Mouse (Mus musculus): ENCODE data around the gene Glcci1. TPM values are rescaled to one million over a fixed set of nuclear protein-coding genes. Genes with fewer than 3 reads are reported as not detected.
A peak's percentile ranks its signal among the peaks of the same experiment; 100 is the strongest.
"Not testable (repeated sequence)": the region's sequence is repeated elsewhere in the genome, so short reads cannot be mapped to it uniquely, and the experiment has no call there.

Glcci1 gene
- polyA plus RNA-seq, 1 experiment from 2014 or later = 4.9 TPM

DNA sequence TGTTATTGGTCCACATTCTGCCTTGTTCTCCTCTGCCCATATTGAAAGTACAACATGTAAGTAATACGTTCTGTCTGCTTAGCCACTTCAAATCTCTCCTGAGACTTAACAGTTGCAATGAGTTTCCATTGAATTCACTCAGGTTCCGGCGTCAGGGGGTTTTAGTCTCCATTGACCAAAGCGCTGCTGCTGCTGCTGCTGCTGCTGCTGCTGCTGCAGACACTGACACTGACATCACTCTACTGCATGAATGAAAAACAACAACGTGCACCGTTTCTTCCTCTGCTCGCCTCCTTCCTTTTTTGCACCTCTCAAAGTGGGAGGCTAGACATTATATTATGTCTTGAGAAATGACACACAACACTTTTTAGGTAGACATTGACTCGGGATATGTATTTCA is 3.0 kb downstream of the Glcci1 start:
- peak overlapping the region; percentile 70 for H3K4me2 ChIP-seq
- no peaks in the 10 kb centered on the region for H3K36me3 ChIP-seq
- no peaks in the 10 kb centered on the region for H3K27me3 ChIP-seq (replicated peaks)
- H3K9me3 ChIP-seq = no peaks in the 10 kb centered on the region
- H3K4me1 ChIP-seq = peaks cover 35% of the 10 kb centered on the region
- 29% methylated on average over 8 of the region's 8 CpGs for WGBS
- no peak for ATAC-seq (ENCODE audit: extremely low read depth, insufficient number of reproducible peaks, low FRiP score, low TSS enrichment)
- H3K27ac ChIP-seq (replicated peaks) = no peak overlapping the region
- H3K9ac ChIP-seq = peak overlapping the region; percentile 92
- peak overlapping the region; percentile 83 for H3K4me3 ChIP-seq

DNA sequence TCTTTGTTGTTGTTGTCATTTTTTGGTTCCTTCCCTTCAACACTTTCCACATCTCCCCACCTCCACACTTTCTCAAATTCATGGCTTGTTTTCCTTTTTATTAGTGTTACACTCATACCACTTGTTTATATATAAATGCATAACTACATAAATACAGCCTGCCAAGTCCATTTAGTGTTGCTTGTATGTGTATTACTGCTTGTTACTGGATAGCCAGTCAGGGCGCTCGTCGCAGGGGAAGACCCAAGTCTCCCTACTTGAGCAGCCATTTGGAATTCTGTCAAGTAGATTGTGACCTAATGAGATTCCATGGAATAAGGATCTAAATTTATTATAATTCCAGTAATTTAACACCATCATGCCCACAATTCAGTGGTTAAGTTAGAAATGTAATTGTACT is 10.3 kb downstream of the Glcci1 start:
- Histone ChIP-seq H3K4me3 (no peak overlapping the region), H3K9ac (no peak overlapping the region), H3K4me2 (no peak overlapping the region), H3K4me1 (0 out of 2 replicates have a peak, but pooled peaks cover 8% of the 10 kb centered on the region), H3K36me3 (no peaks in the 10 kb centered on the region), H3K9me3 (no peaks in the 10 kb centered on the region), H3K27ac (replicated peaks) (no peak overlapping the region), H3K27me3 (replicated peaks) (no peaks in the 10 kb centered on the region)
- 85% methylated on average over 3 of the region's 3 CpGs for WGBS
- ATAC-seq (ENCODE audit: extremely low read depth, insufficient number of reproducible peaks, low FRiP score, low TSS enrichment) = no peak

DNA sequence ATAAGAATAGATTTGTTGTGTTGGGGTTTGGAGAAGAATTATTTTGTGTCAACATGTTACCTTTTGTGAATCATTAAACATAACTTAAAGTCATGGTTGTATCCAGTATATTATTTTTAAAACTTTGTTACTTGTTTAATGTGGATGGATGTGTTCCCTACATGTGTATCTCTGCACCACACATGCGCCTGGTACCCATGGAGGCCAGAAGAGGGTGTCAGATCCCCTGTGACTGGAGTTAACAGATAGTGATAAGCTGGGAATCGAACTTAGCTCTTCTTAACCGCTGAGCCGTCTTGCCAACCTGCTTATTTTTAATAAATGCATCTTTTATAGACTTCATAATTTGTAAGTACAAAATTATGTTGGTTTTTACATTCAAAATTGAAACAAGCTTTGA is 11.8 kb downstream of the Glcci1 start:
- no peak for ATAC-seq (ENCODE audit: extremely low read depth, insufficient number of reproducible peaks, low FRiP score, low TSS enrichment)
- no peak overlapping the region for H3K27ac ChIP-seq (replicated peaks)
- no peak overlapping the region for H3K4me2 ChIP-seq
- H3K9ac ChIP-seq = no peak overlapping the region
- H3K36me3 ChIP-seq = no peaks in the 10 kb centered on the region
- no peaks in the 10 kb centered on the region for H3K27me3 ChIP-seq (replicated peaks)
- H3K9me3 ChIP-seq = no peaks in the 10 kb centered on the region
- H3K4me3 ChIP-seq = no peak overlapping the region
- H3K4me1 ChIP-seq = 0 out of 2 replicates have a peak, but pooled peaks cover 3% of the 10 kb centered on the region
- 88% methylated on average over 4 of the region's 4 CpGs for WGBS

DNA sequence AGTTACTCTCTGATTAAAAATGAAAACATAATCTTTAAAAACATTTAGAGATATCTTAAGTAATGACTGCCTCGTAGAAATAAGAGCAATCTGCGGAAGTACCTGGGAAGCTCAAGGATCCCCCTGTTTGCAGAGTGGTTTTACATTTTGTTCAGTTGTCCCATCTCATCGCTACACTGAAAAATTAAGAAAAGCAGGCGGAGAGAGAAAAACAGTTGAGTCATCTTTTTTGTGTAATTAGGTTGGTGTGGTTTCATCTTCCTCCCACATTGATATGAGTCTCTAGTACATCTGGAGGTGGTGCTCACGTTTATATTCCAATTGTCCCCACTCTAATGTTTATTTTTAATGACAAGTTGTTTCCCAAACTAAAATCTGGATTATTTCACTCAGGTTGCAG is 15.3 kb downstream of the Glcci1 start:
- Histone ChIP-seq H3K27ac (replicated peaks) (no peak overlapping the region), H3K4me1 (0 out of 2 replicates have a peak, but pooled peaks cover under 1% of the 10 kb centered on the region), H3K4me3 (no peak overlapping the region), H3K27me3 (replicated peaks) (no peaks in the 10 kb centered on the region), H3K9me3 (no peaks in the 10 kb centered on the region), H3K9ac (no peak overlapping the region), H3K4me2 (no peak overlapping the region), H3K36me3 (no peaks in the 10 kb centered on the region)
- WGBS = 85% methylated on average over 5 of the region's 5 CpGs
- ATAC-seq (ENCODE audit: extremely low read depth, insufficient number of reproducible peaks, low FRiP score, low TSS enrichment) = no peak

DNA sequence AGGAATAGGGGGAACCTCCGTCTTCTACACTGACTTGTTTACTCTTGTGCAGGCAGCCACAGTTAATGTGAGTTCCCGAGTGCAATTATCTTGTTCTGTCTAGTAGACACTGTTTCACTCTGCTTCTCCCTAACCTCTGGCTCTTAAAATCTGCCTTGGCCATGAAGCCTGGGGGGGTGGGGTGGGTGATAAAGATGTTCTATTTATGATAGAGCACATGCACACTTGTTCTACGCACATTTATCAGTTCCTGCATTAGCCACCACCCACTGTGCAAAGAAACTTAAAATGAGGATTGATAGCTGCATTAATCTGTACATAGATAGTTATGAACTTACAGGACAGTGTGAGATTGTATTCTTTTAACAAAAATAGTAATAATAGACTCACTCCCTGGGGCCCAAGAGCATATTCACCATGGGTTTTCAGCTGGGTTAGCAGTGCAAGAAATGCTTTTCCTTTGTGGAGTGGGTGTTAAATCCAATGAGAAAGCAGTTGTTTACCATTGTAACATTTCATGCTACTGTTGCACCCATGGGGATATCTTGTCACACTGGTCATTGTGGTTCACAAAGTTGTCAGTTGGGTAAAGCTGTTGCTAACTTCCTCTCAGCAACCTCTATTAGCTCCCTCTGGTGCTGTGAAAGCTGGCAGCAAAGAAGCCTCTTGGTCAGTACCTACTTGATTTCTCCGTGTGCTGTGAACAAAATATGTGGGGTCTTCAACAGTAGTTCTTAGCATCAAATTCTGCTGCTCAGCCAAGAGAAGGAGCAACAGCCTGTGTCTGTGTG is 21.9 kb downstream of the Glcci1 start:
- no peaks in the 10 kb centered on the region for H3K27me3 ChIP-seq (replicated peaks)
- no peak overlapping the region for H3K27ac ChIP-seq (replicated peaks)
- ATAC-seq (ENCODE audit: extremely low read depth, insufficient number of reproducible peaks, low FRiP score, low TSS enrichment) = no peak
- H3K36me3 ChIP-seq = no peaks in the 10 kb centered on the region
- no peak overlapping the region for H3K9ac ChIP-seq
- no peak overlapping the region for H3K4me3 ChIP-seq
- 43% methylated on average over 4 of the region's 4 CpGs for WGBS
- no peak overlapping the region for H3K4me2 ChIP-seq
- no peaks in the 10 kb centered on the region for H3K9me3 ChIP-seq
- peaks cover 8% of the 10 kb centered on the region; the same call in 1 of the 2 replicates for H3K4me1 ChIP-seq

DNA sequence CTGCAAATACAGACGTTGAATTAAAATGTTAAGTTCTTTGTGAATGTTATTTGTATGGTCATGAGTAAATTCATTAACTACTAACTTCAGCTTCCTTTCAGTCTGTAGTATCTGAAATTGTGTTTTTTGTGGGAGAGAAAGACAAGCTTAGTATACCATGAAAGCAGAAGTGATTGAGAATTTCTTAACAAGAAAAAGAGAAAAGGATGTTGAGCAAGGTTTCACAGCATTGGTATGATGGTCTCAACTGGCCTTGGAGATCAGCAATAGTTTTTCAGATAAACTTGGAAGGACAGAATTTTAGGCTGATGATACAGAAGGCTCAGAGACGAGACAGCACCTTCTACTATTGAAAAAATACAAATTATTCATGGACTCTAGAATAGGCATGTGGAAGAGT is 27.5 kb downstream of the Glcci1 start:
- H3K36me3 ChIP-seq = no peaks in the 10 kb centered on the region
- 84% methylated on average over 2 of the region's 2 CpGs for WGBS
- H3K4me2 ChIP-seq = no peak overlapping the region

DNA sequence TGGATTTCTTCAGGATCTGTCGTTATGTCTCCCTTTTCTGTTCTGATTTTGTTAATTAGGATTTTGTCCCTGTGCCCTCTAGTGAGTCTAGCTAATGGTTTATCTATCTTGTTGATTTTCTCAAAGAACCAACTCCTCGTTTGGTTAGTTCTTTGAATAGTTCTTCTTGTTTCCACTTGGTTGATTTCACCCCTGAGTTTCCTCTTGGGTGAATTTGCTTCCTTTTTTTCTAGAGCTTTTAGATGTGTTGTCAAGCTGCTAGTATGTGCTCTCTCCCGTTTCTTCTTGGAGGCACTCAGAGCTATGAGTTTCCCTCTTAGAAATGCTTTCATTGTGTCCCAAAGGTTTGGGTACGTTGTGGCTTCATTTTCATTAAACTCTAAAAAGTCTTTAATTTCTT is 32.1 kb downstream of the Glcci1 start:
- not testable (repeated sequence) for ATAC-seq (ENCODE audit: extremely low read depth, insufficient number of reproducible peaks, low FRiP score, low TSS enrichment); H3K4me2 ChIP-seq; H3K27ac ChIP-seq (replicated peaks); H3K9me3 ChIP-seq; H3K4me3 ChIP-seq; H3K9ac ChIP-seq; H3K4me1 ChIP-seq; H3K27me3 ChIP-seq (replicated peaks)
- H3K36me3 ChIP-seq = peaks cover 14% of the 10 kb centered on the region
- 78% methylated on average over 4 of the region's 4 CpGs for WGBS

More for the DNA sequence above, 27.5 kb downstream of the Glcci1 start:
- ATAC-seq (ENCODE audit: extremely low read depth, insufficient number of reproducible peaks, low FRiP score, low TSS enrichment) = no peak
- H3K9ac ChIP-seq = no peak overlapping the region
- no peak overlapping the region for H3K4me3 ChIP-seq
- H3K27me3 ChIP-seq (replicated peaks) = no peaks in the 10 kb centered on the region
- no peaks in the 10 kb centered on the region for H3K4me1 ChIP-seq
- no peak overlapping the region for H3K27ac ChIP-seq (replicated peaks)
- no peaks in the 10 kb centered on the region for H3K9me3 ChIP-seq

DNA sequence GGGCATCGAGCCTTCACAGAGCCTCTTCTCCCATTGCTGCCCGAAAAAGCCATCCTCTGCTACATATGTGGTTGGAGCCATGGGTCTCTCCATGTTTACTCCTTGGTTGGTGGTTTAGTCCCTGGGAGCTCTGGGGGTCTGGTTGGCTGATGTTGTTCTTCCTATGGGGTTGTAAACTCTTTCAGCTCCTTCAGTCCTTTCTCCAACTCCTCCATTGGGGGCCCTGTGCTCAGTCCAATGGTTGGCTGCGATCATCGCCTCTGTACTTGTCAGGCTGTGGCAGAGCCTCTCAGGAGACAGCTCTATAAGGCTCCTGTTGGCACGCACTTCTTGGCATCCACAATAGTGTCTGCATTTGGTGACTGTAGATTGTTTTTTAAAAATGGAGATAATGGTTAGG is 35.4 kb downstream of the Glcci1 start:
- Histone ChIP-seq H3K9me3 (no peaks in the 10 kb centered on the region), H3K36me3 (peaks cover 22% of the 10 kb centered on the region), H3K4me2 (no peak overlapping the region), H3K9ac (no peak overlapping the region), H3K4me3 (no peak overlapping the region), H3K27me3 (replicated peaks) (no peaks in the 10 kb centered on the region), H3K4me1 (no peaks in the 10 kb centered on the region), H3K27ac (replicated peaks) (no peak overlapping the region)
- WGBS = 84% methylated on average over 5 of the region's 5 CpGs
- no peak for ATAC-seq (ENCODE audit: extremely low read depth, insufficient number of reproducible peaks, low FRiP score, low TSS enrichment)

DNA sequence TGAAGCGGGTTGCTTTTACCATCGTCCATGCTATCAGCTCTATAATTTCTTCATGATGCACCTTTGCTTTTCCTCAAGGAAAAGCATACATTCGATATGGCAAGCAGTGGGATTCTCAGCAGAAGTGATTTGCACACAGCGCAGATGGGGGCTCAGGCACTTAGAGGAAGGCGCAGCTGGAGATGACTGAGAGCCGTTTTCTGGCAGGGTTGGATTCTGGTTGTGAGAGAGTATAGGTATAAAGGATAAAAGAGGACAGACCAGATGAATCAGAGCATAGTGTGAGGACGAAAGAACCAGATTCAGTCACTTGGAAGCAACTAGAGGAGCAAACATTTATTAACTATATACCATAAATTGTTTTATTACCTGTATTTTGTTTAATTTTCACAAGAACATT is 36.4 kb downstream of the Glcci1 start:
- Histone ChIP-seq H3K4me3 (no peak overlapping the region), H3K27ac (replicated peaks) (no peak overlapping the region), H3K36me3 (peaks cover 30% of the 10 kb centered on the region), H3K4me2 (no peak overlapping the region), H3K4me1 (no peaks in the 10 kb centered on the region), H3K27me3 (replicated peaks) (no peaks in the 10 kb centered on the region), H3K9ac (no peak overlapping the region), H3K9me3 (no peaks in the 10 kb centered on the region)
- 82% methylated on average over 7 of the region's 7 CpGs for WGBS
- no peak for ATAC-seq (ENCODE audit: extremely low read depth, insufficient number of reproducible peaks, low FRiP score, low TSS enrichment)

DNA sequence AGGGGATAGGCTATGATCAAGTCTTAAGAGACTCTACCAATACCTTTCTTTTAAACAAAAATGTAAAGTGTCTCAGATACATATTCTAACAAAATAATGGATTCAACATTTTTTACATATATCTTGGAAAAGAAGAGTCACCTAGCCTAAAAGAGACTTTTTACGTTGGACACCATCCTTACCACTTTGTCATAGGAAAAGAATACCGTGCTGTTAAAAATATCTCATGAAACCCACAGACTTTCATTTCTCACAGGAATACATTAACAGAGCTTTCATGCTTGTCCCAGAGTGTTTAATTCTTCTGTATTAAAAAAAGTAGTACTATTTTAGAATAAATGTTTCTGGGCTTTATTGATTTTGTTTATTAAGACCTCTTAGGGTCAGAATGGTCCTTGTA is 41.8 kb downstream of the Glcci1 start:
- no peak for ATAC-seq (ENCODE audit: extremely low read depth, insufficient number of reproducible peaks, low FRiP score, low TSS enrichment)
- Histone ChIP-seq H3K9ac (no peak overlapping the region), H3K27me3 (replicated peaks) (no peaks in the 10 kb centered on the region), H3K36me3 (peaks cover 32% of the 10 kb centered on the region), H3K4me3 (no peak overlapping the region), H3K4me1 (no peaks in the 10 kb centered on the region), H3K4me2 (no peak overlapping the region), H3K27ac (replicated peaks) (no peak overlapping the region), H3K9me3 (no peaks in the 10 kb centered on the region)
- WGBS = 91% methylated on average over 2 of the region's 2 CpGs

DNA sequence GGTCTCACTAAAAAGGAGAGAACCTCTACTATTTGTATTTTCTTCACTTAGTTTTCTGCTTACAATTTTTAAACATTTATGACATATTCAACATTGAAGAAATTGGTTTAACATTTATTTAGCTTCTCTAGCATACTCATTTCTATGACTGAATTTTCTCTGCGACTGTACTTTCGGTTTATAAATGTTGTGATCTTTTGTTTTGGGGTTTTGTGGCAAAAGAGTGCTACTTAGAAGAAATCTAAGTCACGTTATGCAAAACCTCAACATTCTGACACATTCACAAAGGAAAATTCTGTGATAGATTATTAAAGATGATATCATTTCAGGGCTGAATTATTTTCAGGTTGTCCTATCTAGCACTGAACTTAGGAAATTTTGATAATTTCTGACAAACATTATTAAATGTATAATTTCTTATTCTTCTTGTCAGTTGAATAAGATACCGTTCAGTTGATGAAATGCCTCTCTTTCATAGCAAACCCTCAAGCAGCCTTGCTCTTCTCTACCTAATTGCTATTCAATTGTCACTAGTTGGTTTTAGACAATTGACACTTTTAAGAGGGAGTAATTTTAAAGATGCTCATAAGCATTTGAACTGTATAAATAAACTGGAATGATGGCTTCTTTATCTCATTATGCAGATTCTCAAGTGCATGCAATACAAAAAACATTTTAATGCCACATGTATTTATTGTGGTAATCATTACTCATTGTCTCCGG is 47.6 kb downstream of the Glcci1 start:
- no peaks in the 10 kb centered on the region for H3K4me1 ChIP-seq
- no peaks in the 10 kb centered on the region for H3K9me3 ChIP-seq
- no peak overlapping the region for H3K4me2 ChIP-seq
- 89% methylated on average over 5 of the region's 5 CpGs for WGBS
- no peak overlapping the region for H3K4me3 ChIP-seq
- H3K9ac ChIP-seq = no peak overlapping the region
- H3K27me3 ChIP-seq (replicated peaks) = no peaks in the 10 kb centered on the region
- peaks cover 16% of the 10 kb centered on the region for H3K36me3 ChIP-seq
- ATAC-seq (ENCODE audit: extremely low read depth, insufficient number of reproducible peaks, low FRiP score, low TSS enrichment) = no peak
- no peak overlapping the region for H3K27ac ChIP-seq (replicated peaks)

DNA sequence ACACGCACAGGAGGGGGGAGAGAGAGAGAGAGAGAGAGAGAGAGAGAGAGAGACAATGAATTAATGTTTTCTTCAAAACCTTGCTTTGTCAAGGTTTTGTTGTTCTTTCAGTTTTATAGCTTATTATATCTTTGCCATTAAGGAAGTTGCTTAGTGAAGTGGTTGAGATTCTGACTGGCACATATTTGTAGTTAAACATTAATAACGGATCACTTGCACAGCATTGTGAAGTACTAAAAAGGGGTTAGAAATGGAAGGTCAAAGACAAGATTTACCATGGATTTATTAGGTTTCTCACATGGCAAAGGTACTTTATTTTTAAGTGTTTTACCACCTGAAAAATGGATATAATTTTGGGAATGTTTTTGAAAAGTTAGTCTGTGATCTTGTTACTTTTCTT is 51.3 kb downstream of the Glcci1 start:
- no peak overlapping the region for H3K27ac ChIP-seq (replicated peaks)
- peaks cover 11% of the 10 kb centered on the region for H3K36me3 ChIP-seq
- no peaks in the 10 kb centered on the region for H3K9me3 ChIP-seq
- no peak for ATAC-seq (ENCODE audit: extremely low read depth, insufficient number of reproducible peaks, low FRiP score, low TSS enrichment)
- H3K9ac ChIP-seq = no peak overlapping the region
- H3K4me2 ChIP-seq = no peak overlapping the region
- 92% methylated on average over 2 of the region's 2 CpGs for WGBS
- H3K27me3 ChIP-seq (replicated peaks) = no peaks in the 10 kb centered on the region
- no peak overlapping the region for H3K4me3 ChIP-seq
- no peaks in the 10 kb centered on the region for H3K4me1 ChIP-seq

All from heart, embryonic 13.5 days (tissue).